Mouse (Mus musculus): ENCODE results near the gene Fam189b. TPM values are rescaled to one million over a fixed set of nuclear protein-coding genes. Genes with fewer than 3 reads are reported as not detected.
"Not testable (repeated sequence)": the region's sequence is repeated elsewhere in the genome, so short reads cannot be mapped to it uniquely, and the experiment has no call there.

The Fam189b gene
- polyA plus RNA-seq, 1 experiment from 2014 or later: 25.6 TPM

DNA sequence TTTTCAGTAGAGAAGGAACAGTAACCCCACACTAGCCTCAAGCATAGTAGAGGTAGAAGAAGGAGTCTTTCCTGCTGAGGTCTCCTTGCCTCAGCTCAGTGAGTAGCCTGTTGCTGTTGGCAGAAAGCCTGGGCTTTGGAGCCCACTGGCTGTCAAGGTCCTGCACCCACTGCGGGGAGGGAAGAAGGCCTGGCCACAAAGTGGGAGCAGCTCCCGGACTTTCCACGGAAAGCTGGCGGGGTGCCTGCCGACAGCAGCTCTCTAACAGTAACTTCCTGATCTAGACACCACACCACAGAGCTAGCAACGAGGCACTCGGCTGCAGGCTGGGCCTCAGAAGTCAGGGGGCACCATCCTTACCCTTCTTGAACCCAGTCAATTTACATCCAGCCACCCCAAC lies 27.8 kb downstream of the Fam189b start:
- no peaks in the 10 kb centered on the region for H3K27me3 ChIP-seq
- H3K27ac ChIP-seq: no peak overlapping the region

DNA sequence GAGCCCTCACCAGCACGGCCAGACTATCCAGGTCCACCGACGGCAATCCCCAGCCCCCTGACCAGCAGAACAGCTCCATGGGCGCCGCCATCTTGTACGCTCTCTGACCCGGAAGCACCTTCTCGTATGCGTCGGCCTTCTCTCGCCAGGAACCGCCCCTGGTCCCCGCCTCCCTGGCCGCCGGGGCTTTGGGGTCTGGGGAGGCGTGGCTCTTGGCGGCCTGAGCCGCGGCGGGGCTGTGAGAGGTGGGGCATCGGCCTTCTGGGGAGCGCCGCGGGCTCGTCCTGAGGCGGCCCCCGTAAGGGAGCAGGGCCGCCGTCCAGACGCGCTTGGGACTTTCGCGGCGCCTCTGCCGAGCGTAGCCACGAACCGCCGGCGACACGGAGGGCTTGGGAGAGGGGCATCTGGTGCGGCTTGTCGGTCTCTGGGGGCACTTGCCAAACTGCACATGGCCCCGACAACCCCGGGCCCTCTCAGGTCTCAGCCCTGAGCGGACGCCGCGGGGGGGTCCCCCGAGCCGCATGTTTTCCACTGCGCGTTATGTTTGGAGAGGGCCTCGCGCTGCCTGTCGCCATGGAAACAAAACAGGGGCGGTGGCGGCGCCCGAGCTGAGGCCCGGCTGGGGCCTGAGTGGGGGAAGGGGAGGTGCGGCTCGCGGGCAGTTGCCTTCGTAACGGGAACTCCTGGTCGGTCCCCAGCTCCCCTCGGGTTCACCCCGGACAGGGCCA lies 31.0 kb downstream of the Fam189b start:
- H3K27ac ChIP-seq: peak overlapping the region; percentile 100
- peak overlapping the region; percentile 80 for H3K4me3 ChIP-seq (replicated peaks)
- peak; percentile 89 for ATAC-seq (ENCODE audit: low FRiP score)
- H3K9ac ChIP-seq: peak overlapping the region; percentile 77
- H3K27me3 ChIP-seq: no peaks in the 10 kb centered on the region
- no peaks in the 10 kb centered on the region for H3K9me3 ChIP-seq
- H3K36me3 ChIP-seq (replicated peaks): peaks cover 25% of the 10 kb centered on the region
- WGBS: under 1% methylated on average over 69 of the region's 69 CpGs
- H3K4me1 ChIP-seq: peaks cover 55% of the 10 kb centered on the region
- peak overlapping the region; percentile 76 for H3K4me2 ChIP-seq

More for the DNA sequence above, 27.8 kb downstream of the Fam189b start:
- Histone ChIP-seq H3K4me1 (peaks cover 26% of the 10 kb centered on the region), H3K4me2 (no peak overlapping the region), H3K36me3 (replicated peaks) (peaks cover 50% of the 10 kb centered on the region), H3K9ac (no peak overlapping the region), H3K9me3 (no peaks in the 10 kb centered on the region), H3K4me3 (replicated peaks) (no peak overlapping the region)
- no peak for ATAC-seq (ENCODE audit: low FRiP score)
- WGBS: 89% methylated on average over 7 of the region's 7 CpGs

DNA sequence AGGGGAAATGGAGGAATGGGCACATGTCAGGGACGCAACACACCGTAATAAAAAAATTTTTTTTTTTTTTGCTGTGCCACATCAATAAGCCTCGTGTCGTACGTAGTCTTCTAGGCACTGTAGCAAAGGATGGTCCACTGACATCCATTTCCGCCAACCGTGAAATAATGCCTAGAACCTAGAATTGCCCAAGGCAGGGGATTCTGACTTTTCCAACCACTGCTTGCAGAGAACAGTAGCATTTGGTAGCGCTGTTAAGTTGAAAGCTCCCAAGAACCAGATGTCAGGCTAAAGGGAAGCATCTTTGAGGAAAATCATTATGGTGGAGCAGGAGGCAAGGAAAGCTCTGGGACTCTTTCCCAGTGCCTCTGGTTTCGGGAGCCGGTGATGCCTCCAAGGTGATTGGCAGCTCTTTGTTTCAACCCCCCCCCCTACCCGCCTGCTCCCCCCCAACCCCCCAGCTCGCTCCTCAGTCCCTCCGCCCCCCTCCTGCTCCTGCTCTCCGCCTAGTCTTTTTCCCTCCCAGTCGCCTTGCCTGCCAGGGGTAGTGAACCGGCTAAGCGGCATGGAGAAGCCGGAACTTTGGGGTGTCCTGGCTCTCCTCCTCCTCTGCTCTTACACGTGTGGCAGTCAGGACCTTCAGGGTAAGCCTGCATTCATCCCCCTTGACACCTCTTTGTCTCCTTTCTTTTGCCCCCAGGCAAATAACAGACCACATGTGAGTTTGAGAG lies 31.9 kb downstream of the Fam189b start, which contains the start of gene Thbs3:
Gene Thbs3, plus strand, starts transcription at position 500 of the 731 bp plus-strand sequence.
- no peaks in the 10 kb centered on the region for H3K9me3 ChIP-seq
- H3K4me1 ChIP-seq: peaks cover 63% of the 10 kb centered on the region
- 1% methylated on average over 19 of the region's 19 CpGs for WGBS
- peak within 1 kb of the TSS; percentile 76 for H3K4me2 ChIP-seq
- peak; percentile 8; the same call in 1 of the 2 replicates for ATAC-seq (ENCODE audit: low FRiP score)
- H3K9ac ChIP-seq: peak within 1 kb of the TSS; percentile 77
- H3K27me3 ChIP-seq: no peaks in the 10 kb centered on the region
- peak within 1 kb of the TSS; percentile 80 for H3K4me3 ChIP-seq (replicated peaks)
- H3K36me3 ChIP-seq (replicated peaks): peaks cover 23% of the 10 kb centered on the region
- peak within 1 kb of the TSS; percentile 100 for H3K27ac ChIP-seq

DNA sequence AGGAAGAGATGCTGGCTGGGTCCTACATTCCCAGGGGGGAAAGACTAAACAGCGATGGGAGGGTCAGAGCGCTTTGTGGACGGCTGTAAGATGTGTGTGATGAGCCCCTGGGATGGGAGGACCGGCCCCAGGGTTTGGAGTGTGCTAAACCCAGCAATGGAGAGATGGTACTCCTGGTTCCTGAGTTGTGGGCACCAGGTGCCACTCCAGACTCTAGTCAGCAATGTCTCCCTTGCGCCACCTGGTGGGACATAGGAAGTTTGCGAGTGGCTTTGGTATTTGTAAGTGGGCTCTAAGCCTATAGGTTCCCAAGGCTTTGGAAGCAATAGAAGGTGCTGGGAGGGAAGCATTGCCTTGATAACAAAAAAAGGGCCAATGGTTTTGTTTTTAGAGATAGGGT lies 32.9 kb downstream of the Fam189b start:
- peak; percentile 21 for ATAC-seq (ENCODE audit: low FRiP score)
- peaks cover 17% of the 10 kb centered on the region for H3K36me3 ChIP-seq (replicated peaks)
- H3K27me3 ChIP-seq: no peaks in the 10 kb centered on the region
- H3K4me1 ChIP-seq: peaks cover 67% of the 10 kb centered on the region
- 0% methylated on average over 6 of the region's 6 CpGs for WGBS
- peak overlapping the region; percentile 80 for H3K4me3 ChIP-seq (replicated peaks)
- no peaks in the 10 kb centered on the region for H3K9me3 ChIP-seq
- peak overlapping the region; percentile 76 for H3K4me2 ChIP-seq
- peak overlapping the region; percentile 100 for H3K27ac ChIP-seq
- H3K9ac ChIP-seq: peak overlapping the region; percentile 77

DNA sequence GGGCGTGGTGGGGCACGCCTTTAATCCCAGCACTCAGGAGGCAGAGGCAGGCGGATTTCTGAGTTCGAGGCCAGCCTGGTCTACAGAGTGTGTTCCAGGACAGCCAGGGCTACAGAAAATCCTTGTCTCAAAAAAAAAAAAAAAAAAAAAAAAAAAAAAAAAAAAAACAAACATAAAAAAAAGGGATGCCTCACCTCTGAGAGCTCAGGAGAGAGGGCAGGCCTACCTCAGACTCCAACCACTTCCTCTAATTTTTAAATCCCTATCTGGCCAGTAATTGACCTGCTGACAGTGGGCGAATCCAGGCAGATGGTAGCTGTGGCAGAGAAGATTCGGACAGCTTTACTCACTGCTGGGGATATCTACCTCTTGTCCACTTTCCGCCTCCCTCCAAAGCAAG lies 33.5 kb downstream of the Fam189b start:
- H3K27ac ChIP-seq: peak overlapping the region; percentile 100; the same call in 1 of the 2 replicates
- H3K4me2 ChIP-seq; H3K4me3 ChIP-seq (replicated peaks); H3K9me3 ChIP-seq; H3K27me3 ChIP-seq; ATAC-seq (ENCODE audit: low FRiP score); H3K9ac ChIP-seq: not testable (repeated sequence)
- H3K4me1 ChIP-seq: peaks cover 73% of the 10 kb centered on the region
- peaks cover 23% of the 10 kb centered on the region for H3K36me3 ChIP-seq (replicated peaks)
- 73% methylated on average over 7 of the region's 7 CpGs for WGBS

DNA sequence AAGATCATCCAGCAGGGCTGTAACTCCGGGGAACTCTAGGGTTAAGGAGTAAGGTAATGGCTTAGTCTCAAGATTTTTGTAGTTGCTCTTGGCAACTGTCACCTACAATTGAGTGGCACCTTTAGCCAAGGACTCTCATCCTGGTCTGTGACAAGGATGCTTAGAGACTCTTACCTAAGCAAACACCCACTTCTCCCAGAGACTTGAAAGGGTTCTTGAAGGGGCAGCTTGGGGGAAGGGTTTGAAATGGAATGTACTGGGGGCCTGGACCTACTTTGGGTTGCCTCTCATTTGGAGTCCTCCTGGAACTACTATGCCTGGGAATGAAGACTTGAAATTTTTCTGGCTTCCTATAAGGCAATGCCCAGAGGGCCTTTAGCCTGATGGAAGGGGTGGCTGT lies 35.3 kb downstream of the Fam189b start:
- Histone ChIP-seq H3K9ac (peak overlapping the region; percentile 17; the same call in 1 of the 2 replicates), H3K36me3 (replicated peaks) (peaks cover 40% of the 10 kb centered on the region), H3K4me3 (replicated peaks) (no peak overlapping the region), H3K27me3 (no peaks in the 10 kb centered on the region), H3K27ac (peak overlapping the region; percentile 37), H3K4me1 (peaks cover 75% of the 10 kb centered on the region), H3K9me3 (no peaks in the 10 kb centered on the region), H3K4me2 (no peak overlapping the region)
- WGBS: 84% methylated on average over 1 of the region's 1 CpGs
- no peak for ATAC-seq (ENCODE audit: low FRiP score)

DNA sequence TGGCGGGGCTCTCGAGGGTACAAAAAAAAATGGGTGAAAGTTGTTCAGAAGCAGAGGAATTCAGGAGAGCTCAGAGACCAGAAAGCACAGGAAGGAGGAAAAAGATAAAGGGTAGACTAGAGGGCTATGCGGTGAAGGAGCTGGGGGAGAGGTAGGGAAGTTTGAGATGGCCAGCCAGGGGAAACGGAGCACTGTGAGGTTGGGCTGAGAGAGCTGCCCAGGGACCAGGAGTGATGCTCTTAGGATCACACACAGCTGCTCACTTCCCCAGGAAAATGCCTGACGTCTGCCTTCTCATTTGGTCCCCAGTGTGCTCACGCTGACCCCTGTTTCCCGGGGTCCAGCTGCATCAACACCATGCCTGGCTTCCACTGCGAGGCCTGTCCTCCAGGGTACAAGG lies 36.6 kb downstream of the Fam189b start:
- H3K4me1 ChIP-seq: peaks cover 84% of the 10 kb centered on the region
- peaks cover 51% of the 10 kb centered on the region for H3K36me3 ChIP-seq (replicated peaks)

DNA sequence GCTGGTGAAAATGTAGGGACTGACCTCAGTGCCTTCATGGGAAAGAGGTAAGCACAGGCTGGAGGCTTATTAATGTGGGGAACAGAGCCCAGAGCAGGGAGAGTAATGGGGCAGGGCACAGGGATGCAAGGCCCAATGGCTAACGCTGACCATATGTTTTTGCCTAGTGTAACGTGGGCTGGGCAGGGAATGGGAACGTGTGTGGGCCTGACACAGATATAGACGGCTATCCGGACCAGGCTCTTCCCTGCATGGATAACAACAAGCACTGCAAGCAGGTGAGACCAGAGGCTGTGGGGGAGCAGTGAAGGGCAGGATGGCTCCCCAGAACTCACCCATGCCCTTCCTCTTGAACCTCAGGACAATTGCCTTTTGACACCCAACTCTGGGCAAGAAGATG lies 38.2 kb downstream of the Fam189b start:
- H3K9ac ChIP-seq: no peak overlapping the region
- peaks cover 61% of the 10 kb centered on the region for H3K36me3 ChIP-seq (replicated peaks)
- peak overlapping the region; percentile 50; the same call in 1 of the 2 replicates for H3K27ac ChIP-seq
- no peaks in the 10 kb centered on the region for H3K27me3 ChIP-seq
- H3K4me2 ChIP-seq: no peak overlapping the region
- ATAC-seq (ENCODE audit: low FRiP score): no peak
- H3K4me3 ChIP-seq (replicated peaks): no peak overlapping the region
- H3K4me1 ChIP-seq: peaks cover 84% of the 10 kb centered on the region
- no peaks in the 10 kb centered on the region for H3K9me3 ChIP-seq
- WGBS: 63% methylated on average over 5 of the region's 5 CpGs

More for the DNA sequence above, 36.6 kb downstream of the Fam189b start:
- Histone ChIP-seq H3K27me3 (no peaks in the 10 kb centered on the region), H3K4me3 (replicated peaks) (no peak overlapping the region), H3K27ac (peak overlapping the region; percentile 57), H3K4me2 (no peak overlapping the region), H3K9ac (0 out of 2 replicates have a peak overlapping the region, but pooled peaks have one; percentile 18), H3K9me3 (no peaks in the 10 kb centered on the region)
- no peak for ATAC-seq (ENCODE audit: low FRiP score)
- 45% methylated on average over 8 of the region's 8 CpGs for WGBS

DNA sequence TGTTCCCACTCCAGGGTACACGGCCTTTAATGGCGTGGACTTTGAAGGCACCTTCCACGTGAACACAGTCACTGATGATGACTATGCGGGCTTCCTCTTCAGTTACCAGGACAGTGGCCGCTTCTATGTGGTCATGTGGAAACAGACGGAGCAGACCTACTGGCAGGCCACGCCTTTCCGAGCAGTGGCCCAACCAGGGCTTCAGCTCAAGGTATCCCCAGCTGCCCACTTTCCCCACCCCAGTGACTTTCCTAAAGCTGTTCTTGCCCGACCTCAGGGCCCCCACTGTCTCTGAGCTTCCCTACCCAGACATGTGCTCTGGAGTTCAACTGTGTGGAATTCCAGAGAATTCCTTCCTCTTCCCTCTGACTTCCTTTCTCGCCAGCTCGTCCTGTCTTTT lies 41.9 kb downstream of the Fam189b start:
- WGBS: 30% methylated on average over 11 of the region's 11 CpGs
- H3K4me3 ChIP-seq (replicated peaks): peak overlapping the region; percentile 76
- no peaks in the 10 kb centered on the region for H3K9me3 ChIP-seq
- H3K36me3 ChIP-seq (replicated peaks): peaks cover 49% of the 10 kb centered on the region
- no peaks in the 10 kb centered on the region for H3K27me3 ChIP-seq
- ATAC-seq (ENCODE audit: low FRiP score): no peak
- H3K4me2 ChIP-seq: peak overlapping the region; percentile 95
- peak overlapping the region; percentile 98 for H3K27ac ChIP-seq
- peak overlapping the region; percentile 92 for H3K9ac ChIP-seq
- H3K4me1 ChIP-seq: peaks cover 76% of the 10 kb centered on the region

DNA sequence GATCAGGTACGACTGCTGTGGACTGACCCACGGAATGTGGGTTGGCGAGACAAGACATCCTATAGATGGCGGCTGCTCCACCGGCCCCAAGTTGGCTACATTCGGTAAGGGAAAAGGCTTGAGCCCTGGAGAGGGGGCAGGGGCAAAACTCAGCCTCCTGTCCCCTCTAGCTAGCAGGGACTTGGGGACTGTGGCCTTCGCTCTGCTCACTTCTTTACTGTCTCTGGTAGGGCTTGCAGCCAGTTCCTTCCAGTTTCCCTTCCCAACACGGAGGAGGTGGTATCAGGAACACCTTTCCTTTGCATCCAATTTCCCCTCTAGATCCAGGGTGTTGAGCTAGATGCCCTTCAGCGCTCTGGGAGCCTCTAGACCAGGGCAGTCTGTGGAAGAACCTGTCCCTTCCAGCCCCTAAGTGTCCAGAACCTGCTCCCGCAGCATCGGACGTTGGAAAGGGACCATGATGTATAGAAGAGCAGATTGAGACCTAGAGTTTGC lies 42.4 kb downstream of the Fam189b start:
- Histone ChIP-seq H3K4me3 (replicated peaks) (peak overlapping the region; percentile 76), H3K4me2 (peak overlapping the region; percentile 95), H3K9ac (peak overlapping the region; percentile 92), H3K27ac (peak overlapping the region; percentile 98), H3K27me3 (no peaks in the 10 kb centered on the region), H3K36me3 (replicated peaks) (peaks cover 45% of the 10 kb centered on the region), H3K4me1 (peaks cover 73% of the 10 kb centered on the region), H3K9me3 (no peaks in the 10 kb centered on the region)
- WGBS: 11% methylated on average over 12 of the region's 12 CpGs
- ATAC-seq (ENCODE audit: low FRiP score): no peak

DNA sequence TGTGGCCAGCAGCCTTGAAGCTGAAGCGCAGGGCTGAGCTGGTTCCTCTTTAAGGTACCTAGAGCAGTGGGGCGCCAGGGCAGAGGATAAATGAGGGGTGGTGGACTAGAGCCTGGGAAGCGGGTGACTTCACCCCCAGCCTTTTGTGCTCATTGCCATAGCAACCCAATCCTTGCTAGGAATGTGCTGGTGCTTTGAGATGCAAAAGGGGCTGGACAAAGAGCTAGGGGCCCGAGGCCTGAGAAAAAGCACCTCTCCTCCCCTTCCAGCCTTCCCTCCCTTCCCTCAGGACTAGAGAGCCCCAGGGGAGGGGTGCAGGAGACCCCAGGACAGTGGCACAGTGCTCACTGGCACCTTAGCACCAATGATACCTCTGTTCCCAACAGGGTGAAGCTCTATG lies 43.0 kb downstream of the Fam189b start:
- peak overlapping the region; percentile 76 for H3K4me3 ChIP-seq (replicated peaks)
- H3K9me3 ChIP-seq: no peaks in the 10 kb centered on the region
- peak overlapping the region; percentile 95 for H3K4me2 ChIP-seq
- H3K4me1 ChIP-seq: peaks cover 71% of the 10 kb centered on the region
- peak; percentile 77 for ATAC-seq (ENCODE audit: low FRiP score)
- peak overlapping the region; percentile 98 for H3K27ac ChIP-seq
- H3K9ac ChIP-seq: peak overlapping the region; percentile 92
- 4% methylated on average over 4 of the region's 4 CpGs for WGBS
- no peaks in the 10 kb centered on the region for H3K27me3 ChIP-seq
- H3K36me3 ChIP-seq (replicated peaks): peaks cover 44% of the 10 kb centered on the region

DNA sequence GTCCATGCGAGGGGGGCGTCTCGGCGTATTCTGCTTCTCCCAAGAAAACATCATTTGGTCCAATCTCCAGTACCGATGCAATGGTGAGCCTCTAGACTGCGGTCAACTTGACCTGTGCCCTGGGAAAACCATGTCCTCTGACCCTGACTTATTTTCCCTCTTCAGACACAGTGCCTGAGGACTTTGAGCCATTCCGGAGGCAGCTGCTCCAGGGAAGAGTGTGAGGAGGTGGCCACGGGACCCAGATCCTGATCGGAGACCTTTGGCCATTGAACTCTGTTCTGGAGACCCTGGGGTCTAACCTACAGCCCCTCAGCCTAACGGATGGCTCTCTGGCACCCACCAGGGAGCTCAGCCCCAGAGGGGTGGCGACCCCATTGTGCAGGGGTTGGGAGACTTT lies 43.4 kb downstream of the Fam189b start:
- Histone ChIP-seq H3K4me2 (peak overlapping the region; percentile 95), H3K27me3 (no peaks in the 10 kb centered on the region), H3K36me3 (replicated peaks) (peaks cover 39% of the 10 kb centered on the region), H3K4me3 (replicated peaks) (peak overlapping the region; percentile 76), H3K27ac (peak overlapping the region; percentile 98), H3K4me1 (peaks cover 67% of the 10 kb centered on the region), H3K9ac (peak overlapping the region; percentile 92), H3K9me3 (no peaks in the 10 kb centered on the region)
- 1% methylated on average over 11 of the region's 11 CpGs for WGBS
- no peak for ATAC-seq (ENCODE audit: low FRiP score)

All from forebrain, embryonic 12.5 days (tissue).